Mouse (Mus musculus) kidney, embryonic 16.5 days (tissue): ENCODE data around the gene Tlcd2. TPM values are rescaled to one million over a fixed set of nuclear protein-coding genes. Genes with fewer than 3 reads are reported as not detected.

Experiments used
- ATAC-seq: fragments of 200-750 bp; cut with Nextera tagmentation; 2 replicates; pipeline ENCODE4 v1.8.0; 2017; ENCODE audit warnings: moderate TSS enrichment; ENCODE audit not compliant: low FRiP score, low TSS enrichment
- H3K27ac ChIP-seq: fragments of 300-500 bp; sonication (generic); 2 replicates; pipeline ENCODE4 v1.5.1; 2014; ENCODE audit warnings: low read length
- H3K27me3 ChIP-seq: fragments of 300-500 bp; sonication (generic); 2 replicates; pipeline ENCODE4 v1.6.1; 2014; ENCODE audit warnings: low read length, control low read depth, mixed read lengths; ENCODE audit not compliant: insufficient read depth
- H3K36me3 ChIP-seq: fragments of 300-500 bp; sonication (generic); 2 replicates; pipeline ENCODE4 v1.6.1; 2014; ENCODE audit warnings: low read length, control low read depth, mixed read lengths; ENCODE audit not compliant: insufficient read depth
- H3K4me1 ChIP-seq: fragments of 300-500 bp; sonication (generic); 2 replicates; pipeline ENCODE4 v1.6.1; 2014; ENCODE audit warnings: low read length, control low read depth, mixed read lengths; ENCODE audit not compliant: insufficient read depth
- H3K4me2 ChIP-seq: fragments of 300-500 bp; sonication (generic); replicated peaks from 2 replicates; pipeline ENCODE4 v1.6.1; 2014; ENCODE audit warnings: low read depth, low read length
- H3K4me3 ChIP-seq: fragments of 300-500 bp; sonication (generic); 2 replicates; pipeline ENCODE4 v1.5.1; 2014; ENCODE audit warnings: mild to moderate bottlenecking, low read length
- H3K9ac ChIP-seq: fragments of 300-500 bp; sonication (generic); replicated peaks from 2 replicates; pipeline ENCODE4 v1.6.1; 2014; ENCODE audit warnings: low read length
- H3K9me3 ChIP-seq: fragments of 300-500 bp; sonication (generic); 2 replicates; pipeline ENCODE4 v1.6.1; 2016; ENCODE audit warnings: low read length, control low read depth
- WGBS: fragments of 180-500 bp; shearing (Covaris S2); extraction: QIAGEN DNeasy Blood & Tissue Kit; methylation state at CpG from one replicate; pipeline ENCODE4 v1.1.7; 2014; 5-methylcytosine and 5-hydroxymethylcytosine counted together
- polyA plus RNA-seq: library from polyadenylated mRNA; unstranded; fragments of >200 nt; fragmentation: Nextera tagmentation; extraction: Ambion mirVana; gene quantifications from 2 replicates; pipeline ENCODE4 v1.2.1, GENCODE M21; 2015

Gene Tlcd2
- polyA plus RNA-seq, 1 experiment from 2014 or later = 27.1 TPM

DNA sequence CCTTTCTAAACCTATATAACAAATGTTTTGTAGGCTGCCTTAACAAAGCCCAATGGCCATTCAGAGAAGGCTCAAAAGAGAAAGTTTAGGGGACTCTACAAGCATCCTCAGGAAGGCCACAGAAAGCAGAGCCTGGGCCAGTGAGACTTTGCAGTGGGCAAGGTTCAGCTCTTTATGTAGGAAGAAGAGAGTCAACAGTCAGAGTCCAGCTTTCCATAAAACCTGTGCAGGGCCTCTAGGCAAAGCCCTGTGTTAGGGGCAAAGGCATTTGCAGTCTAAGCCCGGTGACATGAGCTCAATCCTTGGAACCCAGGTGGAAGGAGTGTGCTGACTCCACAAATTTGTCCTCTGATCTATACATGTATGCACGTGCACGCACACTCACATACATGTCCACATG, 37.1 kb upstream of the Tlcd2 start:
- H3K9ac ChIP-seq = no peak overlapping the region
- no peaks in the 10 kb centered on the region for H3K36me3 ChIP-seq
- H3K4me3 ChIP-seq = no peak overlapping the region
- peaks cover 20% of the 10 kb centered on the region for H3K4me1 ChIP-seq
- H3K9me3 ChIP-seq = no peaks in the 10 kb centered on the region
- no peak overlapping the region for H3K4me2 ChIP-seq
- H3K27me3 ChIP-seq = no peaks in the 10 kb centered on the region
- 90% methylated on average over 3 of the region's 3 CpGs for WGBS
- ATAC-seq = no peak
- H3K27ac ChIP-seq = no peak overlapping the region

DNA sequence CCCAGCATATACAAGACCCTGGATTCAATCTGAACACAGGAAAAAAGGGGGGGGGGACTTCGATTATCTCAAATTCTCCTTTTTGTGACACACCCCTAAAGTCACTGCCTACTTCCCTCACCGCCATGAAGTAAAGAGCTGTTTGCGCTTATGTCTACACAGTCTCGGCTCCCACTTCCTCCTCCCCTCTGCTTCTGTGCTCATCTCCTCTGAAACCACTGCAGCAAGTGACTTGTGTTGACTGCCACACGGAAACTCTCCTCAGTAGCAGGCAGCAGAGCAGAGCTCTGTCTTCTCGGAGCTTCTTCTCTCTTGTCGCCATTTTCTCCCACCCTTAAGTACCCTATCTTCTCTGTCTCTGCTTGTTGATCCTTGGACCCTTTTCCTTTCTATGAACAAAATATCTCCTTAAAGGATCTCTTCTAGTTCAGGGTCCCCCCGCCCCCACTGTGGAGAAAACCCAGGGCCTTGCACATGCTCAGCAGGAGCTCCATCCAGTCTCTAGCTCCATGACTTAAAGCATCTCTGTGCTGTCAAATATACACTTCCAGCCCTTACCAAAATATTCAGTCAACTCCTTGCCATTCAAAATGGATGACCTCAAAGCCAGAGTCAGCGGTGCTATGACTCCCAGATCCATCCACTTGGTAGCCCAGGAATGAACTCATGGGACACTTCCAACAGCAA, 32.4 kb upstream of the Tlcd2 start:
- H3K9me3 ChIP-seq = peaks cover 2% of the 10 kb centered on the region
- 0 out of 2 replicates have a peak, but pooled peaks cover under 1% of the 10 kb centered on the region for H3K36me3 ChIP-seq
- no peaks in the 10 kb centered on the region for H3K27me3 ChIP-seq
- H3K4me2 ChIP-seq = no peak overlapping the region
- no peak overlapping the region for H3K27ac ChIP-seq
- no peak for ATAC-seq
- 82% methylated on average over 9 of the region's 9 CpGs for WGBS
- no peaks in the 10 kb centered on the region for H3K4me1 ChIP-seq
- no peak overlapping the region for H3K4me3 ChIP-seq
- H3K9ac ChIP-seq = no peak overlapping the region

GRCm38 (mm10) chr11:75431307-75431706, 30.2 kb upstream of the Tlcd2 start:
- 70% methylated on average over 11 of the region's 11 CpGs for whole genome bisulfite sequencing
- peaks cover 5% of the 10 kb centered on the region for H3K9me3 ChIP-seq
- H3K4me2 ChIP-seq = no peak overlapping the region
- no peak overlapping the region for H3K27ac ChIP-seq
- no peaks in the 10 kb centered on the region for H3K4me1 ChIP-seq
- H3K4me3 ChIP-seq = no peak overlapping the region
- no peak for ATAC-seq
- H3K36me3 ChIP-seq = 0 out of 2 replicates have a peak, but pooled peaks cover 3% of the 10 kb centered on the region
- no peaks in the 10 kb centered on the region for H3K27me3 ChIP-seq
- no peak overlapping the region for H3K9ac ChIP-seq

DNA sequence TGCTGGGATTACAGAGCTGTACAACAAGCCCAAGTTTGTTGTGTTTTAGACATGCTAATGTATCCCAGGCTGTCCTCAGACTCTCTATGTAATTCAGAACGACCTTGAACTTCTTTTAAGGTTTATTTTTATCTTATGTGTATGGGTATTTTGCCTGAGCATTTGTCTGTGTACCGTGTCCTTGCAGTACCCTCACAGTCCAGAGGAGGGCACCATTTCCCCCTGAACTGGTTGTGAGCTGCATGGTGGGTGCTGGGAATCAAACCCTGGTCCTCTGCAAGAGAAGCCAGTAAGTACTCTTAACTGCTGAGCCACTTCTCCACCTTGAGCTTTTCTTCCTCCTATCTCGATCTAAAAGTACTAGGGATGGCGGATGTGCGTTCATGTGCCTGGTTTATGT, 27.4 kb upstream of the Tlcd2 start:
- no peak overlapping the region for H3K4me2 ChIP-seq
- 0 out of 2 replicates have a peak, but pooled peaks cover 3% of the 10 kb centered on the region for H3K36me3 ChIP-seq
- peaks cover 5% of the 10 kb centered on the region for H3K9me3 ChIP-seq
- no peaks in the 10 kb centered on the region for H3K27me3 ChIP-seq
- H3K4me1 ChIP-seq = no peaks in the 10 kb centered on the region
- H3K27ac ChIP-seq = no peak overlapping the region
- 86% methylated on average over 5 of the region's 5 CpGs for WGBS
- H3K4me3 ChIP-seq = no peak overlapping the region
- ATAC-seq = no peak
- H3K9ac ChIP-seq = no peak overlapping the region

GRCm38 (mm10) chr11:75438194-75438593, 23.3 kb upstream of the Tlcd2 start:
- ATAC-seq = no peak

GRCm38 (mm10) chr11:75438804-75439203, 22.7 kb upstream of the Tlcd2 start:
- ATAC-seq = no peak
- 79% methylated on average over 3 of the region's 3 CpGs for WGBS
- 0 out of 2 replicates have a peak, but pooled peaks cover 3% of the 10 kb centered on the region for H3K36me3 ChIP-seq
- H3K4me2 ChIP-seq = no peak overlapping the region; the same call in 1 of the 2 replicates
- no peak overlapping the region for H3K27ac ChIP-seq
- H3K4me1 ChIP-seq = no peaks in the 10 kb centered on the region
- no peaks in the 10 kb centered on the region for H3K27me3 ChIP-seq
- H3K9ac ChIP-seq = no peak overlapping the region
- peaks cover 5% of the 10 kb centered on the region for H3K9me3 ChIP-seq
- H3K4me3 ChIP-seq = no peak overlapping the region

More at GRCm38 (mm10) chr11:75438194-75438593, 23.3 kb upstream of the Tlcd2 start:
- 82% methylated on average over 13 of the region's 13 CpGs for WGBS
- Histone ChIP-seq H3K9ac (no peak overlapping the region), H3K9me3 (peaks cover 5% of the 10 kb centered on the region), H3K27ac (no peak overlapping the region), H3K4me3 (no peak overlapping the region), H3K27me3 (no peaks in the 10 kb centered on the region), H3K4me1 (no peaks in the 10 kb centered on the region), H3K36me3 (0 out of 2 replicates have a peak, but pooled peaks cover 3% of the 10 kb centered on the region), H3K4me2 (no peak overlapping the region)

- H3K27ac ChIP-seq = no peak within 1 kb of the TSS
- no peaks in the 10 kb centered on the region for H3K27me3 ChIP-seq
- H3K4me3 ChIP-seq = no peak within 1 kb of the TSS
- ATAC-seq = peak; percentile 55; the same call in 1 of the 2 replicates
- H3K36me3 ChIP-seq = 0 out of 2 replicates have a peak, but pooled peaks cover under 1% of the 10 kb centered on the region
- H3K4me1 ChIP-seq = no peaks in the 10 kb centered on the region
- no peak within 1 kb of the TSS; the same call in 1 of the 2 replicates for H3K4me2 ChIP-seq
- H3K9ac ChIP-seq = no peak within 1 kb of the TSS
- WGBS = 65% methylated on average over 6 of the region's 6 CpGs
- peaks cover 2% of the 10 kb centered on the region for H3K9me3 ChIP-seq
These were observed 22.2 kb upstream of the Tlcd2 start, which contains the start of gene Serpinf2 for GRCm38 (mm10) chr11:75439363-75439762. Serpinf2 (minus strand) TSS chr11:75439591.

- ATAC-seq = no peak
- 95% methylated on average over 3 of the region's 3 CpGs for WGBS
These were observed 21.6 kb upstream of the Tlcd2 start for GRCm38 (mm10) chr11:75439951-75440350.

DNA sequence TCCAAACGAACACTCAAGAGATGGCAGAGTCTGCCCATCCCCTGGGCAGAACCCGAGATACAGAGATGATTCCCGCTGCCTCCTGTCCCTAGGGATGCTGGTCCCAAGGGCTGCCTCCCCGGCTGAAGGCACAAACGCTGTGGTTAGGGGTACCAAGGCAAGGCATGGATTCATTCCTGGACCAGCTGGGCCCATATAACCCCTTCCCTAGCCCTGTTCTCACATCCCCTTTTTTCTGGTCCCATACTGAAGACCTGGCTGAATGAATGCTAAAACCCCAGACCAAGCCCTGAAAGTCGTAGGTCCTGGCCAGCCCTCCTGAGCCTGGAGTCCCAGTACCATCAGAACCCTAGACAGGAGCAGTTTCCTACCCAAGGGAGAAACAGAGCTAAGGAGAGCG, 20.5 kb upstream of the Tlcd2 start:
- WGBS = 80% methylated on average over 7 of the region's 7 CpGs
- ATAC-seq = no peak

More at GRCm38 (mm10) chr11:75439951-75440350, 21.6 kb upstream of the Tlcd2 start:
- H3K4me3 ChIP-seq = no peak overlapping the region
- no peaks in the 10 kb centered on the region for H3K36me3 ChIP-seq
- no peaks in the 10 kb centered on the region for H3K4me1 ChIP-seq
- H3K27me3 ChIP-seq = no peaks in the 10 kb centered on the region
- no peak overlapping the region for H3K4me2 ChIP-seq
- H3K27ac ChIP-seq = no peak overlapping the region
- no peaks in the 10 kb centered on the region for H3K9me3 ChIP-seq
- no peak overlapping the region for H3K9ac ChIP-seq

DNA sequence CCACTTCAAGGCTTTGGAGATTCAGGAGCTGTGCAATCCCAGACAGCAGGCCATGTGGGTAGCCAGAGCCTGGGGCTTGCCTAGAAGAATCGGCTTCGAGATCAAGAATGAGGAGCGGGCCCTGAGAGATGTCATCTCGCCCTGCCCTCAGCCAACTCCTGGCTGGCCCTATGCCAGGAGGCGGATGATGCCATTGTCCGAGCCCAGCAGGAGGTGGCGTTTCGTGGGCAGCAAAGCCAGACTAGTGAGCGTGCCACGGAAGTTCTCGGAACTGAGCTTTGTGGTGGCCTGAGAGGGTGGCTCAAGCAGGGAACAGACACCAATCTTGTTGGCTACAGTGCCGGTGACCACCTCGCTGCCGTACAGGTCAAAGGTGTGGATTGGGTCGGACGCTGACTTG, 19.9 kb upstream of the Tlcd2 start:
- H3K27me3 ChIP-seq = no peaks in the 10 kb centered on the region
- H3K36me3 ChIP-seq = peaks cover 7% of the 10 kb centered on the region; the same call in 1 of the 2 replicates
- no peaks in the 10 kb centered on the region for H3K4me1 ChIP-seq
- no peak overlapping the region for H3K4me2 ChIP-seq
- H3K4me3 ChIP-seq = no peak overlapping the region
- no peak overlapping the region for H3K27ac ChIP-seq
- 92% methylated on average over 16 of the region's 16 CpGs for WGBS
- no peaks in the 10 kb centered on the region for H3K9me3 ChIP-seq
- ATAC-seq = no peak
- no peak overlapping the region for H3K9ac ChIP-seq

More for the DNA sequence above, 20.5 kb upstream of the Tlcd2 start:
- no peak overlapping the region for H3K4me2 ChIP-seq
- H3K9me3 ChIP-seq = no peaks in the 10 kb centered on the region
- no peak overlapping the region for H3K9ac ChIP-seq
- peaks cover 7% of the 10 kb centered on the region; the same call in 1 of the 2 replicates for H3K36me3 ChIP-seq
- no peaks in the 10 kb centered on the region for H3K4me1 ChIP-seq
- H3K27ac ChIP-seq = no peak overlapping the region
- no peaks in the 10 kb centered on the region for H3K27me3 ChIP-seq
- H3K4me3 ChIP-seq = no peak overlapping the region
